Mouse (Mus musculus) left cerebral cortex, postnatal 14 days (tissue): ENCODE data around the gene Chkb. TPM values are rescaled to one million over a fixed set of nuclear protein-coding genes. Genes with fewer than 3 reads are reported as not detected.

ENCODE experiments used
- DNase-seq, 2 experiments: peaks; one replicate each; pipeline ENCODE4 v3.0.0; 2021 to 2022; ENCODE audit warnings: low spot score in 2 of 2, mixed read lengths in 1 of 2
- intact Hi-C: fragments of 180-260 bp; cut with DNase I; formaldehyde crosslinking; loops from one replicate; pipeline ENCODE4 v1.15.1; 2025
- total RNA-seq, 2 experiments: library from RNA; stranded (reverse); gene quantifications; 2 replicates each; pipeline ENCODE4 v1.2.3; 2021

The Chkb gene
- total RNA-seq, 2 experiments from 2014 or later = 41.1 to 41.6 TPM

DNA sequence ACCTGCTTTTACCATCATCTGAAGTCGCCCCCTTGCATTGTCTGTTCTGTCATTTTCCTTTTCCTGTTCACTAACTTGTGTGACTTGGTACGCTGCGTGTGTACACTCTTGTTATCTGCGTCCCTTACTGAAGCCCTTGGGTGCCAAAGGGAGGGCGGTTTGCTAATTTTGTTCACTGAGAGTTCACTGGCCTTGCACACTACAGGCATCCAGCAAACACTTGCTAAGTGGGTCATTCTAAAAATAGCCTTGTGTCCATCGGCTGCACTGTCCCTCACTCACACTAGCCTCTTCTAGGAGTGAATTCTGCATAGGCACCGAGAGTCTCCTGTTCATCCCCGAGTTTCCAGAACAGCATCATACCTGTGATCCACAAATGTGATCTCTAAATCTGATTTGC lies 14.4 kb downstream of the Chkb start:
- intact Hi-C loops = no loop called here
- DNase-seq = no peak

- DNase-seq = no peak
- intact Hi-C loops = no loop called here
These were observed 19.6 kb downstream of the Chkb start, which contains the start of gene Syce3 for GRCm38 (mm10) chr15:89410118-89410517. TSS of gene Syce3 (minus strand) at chr15:89410503.

GRCm38 (mm10) chr15:89406691-89407090 lies 23.0 kb downstream of the Chkb start:
- intact Hi-C loops = no loop called here
- DNase-seq = no peak

- intact Hi-C loops = no loop called here
- DNase-seq = no peak
These were observed 24.7 kb downstream of the Chkb start for GRCm38 (mm10) chr15:89404831-89405623.

DNA sequence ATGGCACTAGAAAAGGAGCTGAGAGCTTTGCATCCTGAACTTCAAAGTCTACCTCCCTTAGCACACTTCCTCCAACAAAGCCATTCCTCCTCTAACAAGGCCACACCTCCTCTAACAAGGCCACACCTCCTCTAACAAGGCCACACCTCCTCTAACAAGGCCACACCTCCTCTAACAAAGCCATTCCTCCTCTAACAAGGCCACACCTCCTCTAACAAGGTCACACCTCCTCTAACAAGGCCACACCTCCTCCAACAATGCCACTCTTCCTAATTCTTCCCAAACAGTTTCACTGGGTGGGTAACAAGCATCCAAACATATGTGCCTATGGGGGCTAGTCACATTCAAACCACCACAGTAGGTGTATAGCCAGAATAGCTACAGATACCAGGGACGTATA lies 27.2 kb downstream of the Chkb start:
- intact Hi-C loops = no loop called here
- DNase-seq = no peak

GRCm38 (mm10) chr15:89399716-89400115 lies 30.0 kb downstream of the Chkb start:
- no peak for DNase-seq
- intact Hi-C loops = no loop called here

DNA sequence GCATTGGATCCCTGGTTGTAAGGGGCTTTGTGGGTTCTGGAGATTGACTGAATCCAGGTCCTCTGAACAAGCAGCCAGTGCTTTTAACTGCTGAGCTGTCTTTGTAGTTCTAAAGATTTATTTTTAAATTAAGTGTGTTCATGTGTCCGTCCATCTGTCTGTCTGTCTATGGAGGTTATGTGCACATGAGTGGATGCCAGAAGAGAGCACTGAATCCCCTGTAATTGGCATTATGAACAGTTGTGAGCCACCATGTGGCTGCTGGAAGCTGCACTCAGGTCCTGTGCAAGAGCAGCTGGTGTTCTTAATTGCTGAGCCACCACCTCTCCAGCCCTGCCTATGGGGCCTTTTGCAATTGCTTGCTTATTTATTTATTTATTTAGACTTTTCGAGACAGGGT lies 31.6 kb downstream of the Chkb start:
- DNase-seq = no peak
- intact Hi-C loops = no loop called here

DNA sequence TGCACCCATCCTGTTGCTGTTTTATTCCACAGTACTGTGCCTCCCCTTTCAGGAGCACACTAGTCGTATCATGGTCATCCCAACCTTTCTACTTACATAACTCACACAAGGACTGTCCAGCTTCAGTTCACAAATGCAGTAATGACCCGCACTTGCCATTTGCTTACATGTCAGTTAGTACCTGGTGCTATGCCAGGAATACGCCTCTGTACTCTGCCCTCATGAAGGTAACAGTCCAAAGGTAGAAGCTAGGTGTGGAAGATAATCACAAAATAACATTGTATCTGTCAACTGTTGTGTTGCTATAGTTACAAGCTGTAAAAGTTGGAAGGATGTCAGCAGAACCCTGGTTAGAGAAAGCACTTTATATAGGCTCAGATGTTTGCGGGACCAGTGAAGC lies 32.8 kb downstream of the Chkb start:
- intact Hi-C loops = no loop called here
- DNase-seq = no peak

DNA sequence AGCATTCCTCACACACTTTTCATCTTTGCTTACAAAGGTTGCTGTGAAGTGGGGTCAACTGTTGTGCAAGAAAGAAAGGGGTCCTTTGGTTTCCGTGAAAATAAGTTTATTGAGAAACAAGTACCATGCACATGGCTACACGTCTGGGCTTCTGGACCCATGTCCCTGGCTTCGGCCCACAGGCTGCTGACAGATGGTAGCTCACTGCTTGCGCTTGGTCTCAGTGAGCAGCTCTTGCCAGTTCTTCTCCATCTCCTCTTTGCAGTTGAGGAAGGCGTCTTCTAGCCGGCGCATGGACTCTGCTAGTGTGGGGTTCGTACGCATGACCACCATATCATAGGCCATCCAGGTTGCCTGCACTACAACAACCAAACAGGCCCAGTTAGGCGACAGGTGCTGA lies 39.6 kb downstream of the Chkb start:
- intact Hi-C loops = no loop called here
- no peak for DNase-seq

DNA sequence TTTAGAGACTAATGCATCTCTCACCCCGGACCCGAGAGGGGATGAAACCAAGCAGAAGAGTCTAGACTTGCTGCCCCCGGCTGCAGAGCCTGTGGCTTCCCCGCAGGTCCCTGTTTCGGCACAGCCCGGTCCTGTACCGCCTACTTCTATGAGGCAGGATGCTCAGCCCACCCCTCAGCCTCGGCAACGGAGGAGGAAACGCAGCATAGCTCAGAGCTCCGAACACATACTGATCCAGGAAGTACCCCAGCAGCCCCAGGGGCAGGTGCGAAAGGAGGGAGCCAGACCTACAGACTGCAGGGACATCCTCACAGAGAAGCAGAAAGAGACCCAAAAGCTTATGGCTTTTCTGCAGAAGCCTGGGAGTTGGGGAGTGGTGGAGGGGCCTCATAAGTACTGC lies 42.6 kb downstream of the Chkb start:
- intact Hi-C loops = no loop called here
- DNase-seq = no peak

DNA sequence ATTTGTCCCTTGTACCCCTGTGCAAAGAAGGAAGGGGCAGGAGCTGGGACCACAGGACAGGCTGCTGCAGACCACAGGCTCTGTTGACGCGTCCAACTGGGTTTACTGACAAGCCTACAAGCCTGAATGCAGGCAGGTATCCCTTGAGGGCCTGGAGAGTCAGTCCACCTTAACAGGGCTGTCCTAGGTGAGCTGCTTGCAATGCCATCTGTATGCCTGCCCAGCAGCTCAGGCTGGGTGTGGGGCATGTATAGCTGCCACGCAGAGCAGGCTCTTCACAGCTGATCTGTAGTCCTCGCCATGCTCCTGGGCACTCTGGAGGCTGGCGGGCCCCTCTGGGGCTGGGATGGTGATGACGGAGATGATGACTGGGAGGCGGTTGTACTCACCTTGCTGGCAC lies 45.1 kb downstream of the Chkb start, which contains the start of gene Klhdc7b:
TSS of gene Klhdc7b (plus strand) at position 301 of the 400 bp plus-strand sequence.
- DNase-seq = no peak
- intact Hi-C loops = loop anchor here (5.0 kb wide), 1 partner anchor 43 kb away; the partner anchor contains the start of genes C730034F03Rik, Chkb, Cpt1b and Gm44502

- intact Hi-C loops = no loop called here
- DNase-seq = no peak
These were observed 50.3 kb downstream of the Chkb start for GRCm38 (mm10) chr15:89379429-89379828.

DNA sequence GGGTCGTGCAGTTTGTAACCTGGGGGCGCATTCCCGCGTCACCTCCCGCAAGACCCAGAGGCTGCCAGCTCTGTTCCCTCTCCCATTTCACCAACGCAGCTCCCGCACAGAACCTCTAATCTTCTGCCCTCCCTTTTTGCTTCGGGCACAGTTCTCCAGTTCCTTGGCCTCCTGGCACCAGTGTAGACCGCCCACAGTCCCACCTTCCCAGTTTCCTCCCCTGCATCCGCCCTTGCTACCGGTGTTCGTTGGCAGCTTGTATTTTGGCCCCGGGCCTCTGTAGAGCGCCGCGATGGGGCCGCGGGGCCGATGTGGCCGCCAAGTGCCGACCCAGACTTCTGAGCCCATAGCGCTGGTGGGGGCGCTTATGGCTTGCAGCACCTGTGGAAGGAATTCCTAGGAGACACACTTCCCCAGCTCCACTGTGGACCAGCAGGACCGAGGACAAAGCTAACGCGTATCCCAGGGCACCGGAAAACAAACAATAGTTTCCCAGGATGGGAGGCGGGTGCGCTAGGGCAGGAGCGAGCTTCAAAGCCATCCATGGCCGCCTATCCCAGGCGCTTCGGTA lies 50.8 kb downstream of the Chkb start, which contains the start of gene Odf3b:
TSS of gene Odf3b (minus strand) at position 452 of the 571 bp plus-strand sequence.
- DNase-seq = no peak
- intact Hi-C loops = no loop called here

GRCm38 (mm10) chr15:89377938-89378828 lies 51.5 kb downstream of the Chkb start:
- intact Hi-C loops = no loop called here

DNA sequence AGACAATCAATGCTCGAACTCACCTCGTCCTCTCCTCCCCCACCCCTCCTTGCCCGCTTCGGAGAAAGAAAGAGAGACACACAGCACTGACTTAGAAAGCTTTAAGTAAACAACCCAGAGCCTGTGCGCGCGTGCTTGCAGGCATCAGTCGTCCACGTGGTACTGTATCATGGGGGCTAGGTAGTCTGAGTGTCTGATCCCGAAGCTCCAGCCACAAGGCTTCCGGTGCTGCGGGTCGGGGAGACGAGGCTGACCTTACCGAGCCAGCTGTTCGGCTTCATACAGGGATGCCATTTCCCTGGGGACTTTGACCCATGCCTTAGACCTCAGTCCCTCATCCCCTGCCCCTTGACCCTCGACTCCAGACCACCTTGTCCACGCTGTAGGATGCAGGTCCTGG lies 52.3 kb downstream of the Chkb start:
- DNase-seq = no peak
- intact Hi-C loops = no loop called here

More at GRCm38 (mm10) chr15:89377938-89378828, 51.5 kb downstream of the Chkb start:
- DNase-seq = no peak

DNA sequence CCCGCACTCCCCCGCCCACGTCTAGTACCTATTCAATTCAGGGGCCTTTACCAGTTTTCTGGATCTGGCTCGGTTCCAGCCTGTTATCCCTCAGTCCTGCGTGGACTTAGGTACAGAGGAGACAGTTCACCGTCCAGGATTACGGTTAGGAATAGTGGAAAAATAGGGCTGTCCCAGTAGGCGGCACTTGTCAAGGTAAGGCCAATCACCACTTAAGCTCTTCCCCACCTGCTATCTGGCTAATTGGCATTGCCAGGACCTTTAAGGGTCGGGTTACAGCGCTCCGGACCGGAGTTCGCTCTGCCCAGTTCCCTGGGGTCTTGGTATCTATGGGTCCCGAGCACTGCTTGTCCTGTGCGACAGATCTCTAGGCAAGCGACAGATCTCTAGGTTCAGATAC lies 52.8 kb downstream of the Chkb start, which contains the start of gene Tymp:
TSS of gene Tymp (minus strand) at position 83 of the 400 bp plus-strand sequence.
- intact Hi-C loops = no loop called here
- no peak for DNase-seq
